In genomic region chr4:134668355-134669028, GRCm38 (mm10) we compare ENCODE assay signal across 24 mouse cellular contexts. TPM values are rescaled to one million over a fixed set of nuclear protein-coding genes. Genes with fewer than 3 reads are reported as not detected.
DNase-seq lines count a peak whose midpoint lies in the region; ATAC-seq and TF ChIP-seq lines count a peak whose summit lies in the region.
"Had no signal": no experiment of that assay in that cellular context is flagged by ENCODE, and none has a peak within 500 bp of the region (broad histone marks: within the 10 kb centered on the region; RNA-seq: fewer than 3 reads in every experiment).

No protein-coding gene starts in this region.

- H3K4me3 ChIP-seq in gastrocnemius, adult 2 months, result no peak overlapping the region
- no peak overlapping the region for H3K4me3 ChIP-seq in midbrain, embryonic 10.5 days
- H3K4me3 ChIP-seq in midbrain, embryonic 11.5 days (ENCODE audit: low read depth, low read length), result no peak overlapping the region
- H3K4me3 ChIP-seq in limb, embryonic 10.5 days, result no peak overlapping the region
- H3K4me3 ChIP-seq in kidney, embryonic 15.5 days (replicated peaks), result no peak overlapping the region
- H3K4me3 ChIP-seq: embryonic facial prominence, embryonic 12.5 days; erythroblast, embryonic 14.5 days; hindbrain, embryonic 15.5 days; midbrain, embryonic 15.5 days; myocyte had no signal

- H3K9me3 ChIP-seq in midbrain, embryonic 10.5 days (replicated peaks), result no peaks in the 10 kb centered on the region
- no peaks in the 10 kb centered on the region for H3K9me3 ChIP-seq in midbrain, embryonic 11.5 days (ENCODE audit: control insufficient read depth, low read length)
- H3K9me3 ChIP-seq in limb, embryonic 10.5 days (replicated peaks), result no peaks in the 10 kb centered on the region
- H3K9me3 ChIP-seq in kidney, embryonic 15.5 days (replicated peaks), result no peaks in the 10 kb centered on the region
- H3K9me3 ChIP-seq: embryonic facial prominence, embryonic 12.5 days; G1E; hindbrain, embryonic 15.5 days; midbrain, embryonic 15.5 days had no signal

- WGBS in midbrain, embryonic 10.5 days, result 72% methylated on average over 12 of the region's 12 CpGs
- WGBS in midbrain, embryonic 11.5 days, result 74% methylated on average over 12 of the region's 12 CpGs
- 60% methylated on average over 12 of the region's 12 CpGs for WGBS in limb, embryonic 10.5 days
- 33% methylated on average over 12 of the region's 12 CpGs for WGBS in kidney, embryonic 15.5 days

- TF ChIP-seq CTCF in gastrocnemius, adult 2 months (IDR thresholded peaks at IDR 0.05), result no peak

- H3K27ac ChIP-seq in gastrocnemius, adult 2 months, result 0 out of 2 replicates have a peak overlapping the region, but pooled peaks have one; percentile 56
- H3K27ac ChIP-seq in midbrain, embryonic 10.5 days (replicated peaks), result 0 out of 2 replicates have a peak overlapping the region, but pooled peaks have one; percentile 2
- H3K27ac ChIP-seq in midbrain, embryonic 11.5 days (ENCODE audit: low read depth, low read length), result no peak overlapping the region
- H3K27ac ChIP-seq in limb, embryonic 10.5 days, result peak overlapping the region; percentile 17; the same call in 1 of the 2 replicates
- H3K27ac ChIP-seq in kidney, embryonic 15.5 days, result no peak overlapping the region
- H3K27ac ChIP-seq: embryonic facial prominence, embryonic 12.5 days; hindbrain, embryonic 15.5 days; kidney, postnatal 0 days; midbrain, embryonic 15.5 days; stomach, postnatal 0 days had no signal

- H3K27me3 ChIP-seq in midbrain, embryonic 10.5 days (ENCODE audit: low read depth, poor library complexity, severe bottlenecking), result 0 out of 2 replicates have a peak, but pooled peaks cover 2% of the 10 kb centered on the region
- H3K27me3 ChIP-seq in midbrain, embryonic 11.5 days (ENCODE audit: control insufficient read depth, insufficient read depth, low read length), result no peaks in the 10 kb centered on the region
- H3K27me3 ChIP-seq in limb, embryonic 10.5 days (ENCODE audit: low read depth, poor library complexity, severe bottlenecking), result no peaks in the 10 kb centered on the region
- no peaks in the 10 kb centered on the region for H3K27me3 ChIP-seq in kidney, embryonic 15.5 days
- H3K27me3 ChIP-seq: embryonic facial prominence, embryonic 12.5 days; hindbrain, embryonic 15.5 days; midbrain, embryonic 15.5 days had no signal

- intact Hi-C loops in gastrocnemius, adult 2 months (cut with DNase I), result no loop called here

- no peak overlapping the region for H3K4me2 ChIP-seq in midbrain, embryonic 11.5 days
- no peak overlapping the region for H3K4me2 ChIP-seq in kidney, embryonic 15.5 days
- H3K4me2 ChIP-seq: embryonic facial prominence, embryonic 12.5 days; hindbrain, embryonic 15.5 days; midbrain, embryonic 15.5 days had no signal

- H3K4me1 ChIP-seq in midbrain, embryonic 10.5 days, result peaks cover 40% of the 10 kb centered on the region
- no peaks in the 10 kb centered on the region; the same call in none of the 2 replicates for H3K4me1 ChIP-seq in midbrain, embryonic 11.5 days (ENCODE audit: control insufficient read depth, insufficient read depth, low read length)
- peaks cover 20% of the 10 kb centered on the region for H3K4me1 ChIP-seq in limb, embryonic 10.5 days
- H3K4me1 ChIP-seq in kidney, embryonic 15.5 days, result peaks cover 55% of the 10 kb centered on the region

- ATAC-seq in midbrain, embryonic 11.5 days (ENCODE audit: low FRiP score), result no peak
- no peak for ATAC-seq in kidney, embryonic 15.5 days (replicated peaks; ENCODE audit: low FRiP score)
- ATAC-seq in granulocyte monocyte progenitor cell, adult 5-6 weeks (replicated peaks; ENCODE audit: poor library complexity, severe bottlenecking), result no peak
- ATAC-seq: activated CD4-positive, CD25-positive, alpha-beta regulatory T cell, adult 4 months; forebrain, embryonic 16.5 days; intestine, embryonic 16.5 days; midbrain, embryonic 15.5 days had no signal

- no peaks in the 10 kb centered on the region for H3K36me3 ChIP-seq in midbrain, embryonic 10.5 days
- H3K36me3 ChIP-seq in midbrain, embryonic 11.5 days (ENCODE audit: control insufficient read depth, insufficient read depth, low read length), result no peaks in the 10 kb centered on the region
- no peaks in the 10 kb centered on the region for H3K36me3 ChIP-seq in limb, embryonic 10.5 days
- H3K36me3 ChIP-seq in kidney, embryonic 15.5 days, result no peaks in the 10 kb centered on the region
- H3K36me3 ChIP-seq: embryonic facial prominence, embryonic 12.5 days; G1E; hindbrain, embryonic 15.5 days; midbrain, embryonic 15.5 days had no signal

- DNase-seq in gastrocnemius, adult 2 months, result no peak
- no peak for DNase-seq in gastrocnemius, postnatal 25 days
- DNase-seq in midbrain, embryonic 10.5 days (ENCODE audit: low spot score), result no peak
- no peak for DNase-seq in midbrain, embryonic 11.5 days (ENCODE audit: low spot score, missing footprints)
- peak; percentile 83 for DNase-seq in cerebellum, adult 9-10 months
- DNase-seq in limb, embryonic 10.5 days (ENCODE audit: low spot score), result no peak
- DNase-seq: adrenal gland, postnatal 10 days; heart, postnatal 10 days; liver; lung, postnatal 10 days; right cerebral cortex, postnatal 4 days had no signal

- no peak overlapping the region for H3K9ac ChIP-seq in midbrain, embryonic 11.5 days (ENCODE audit: low read length)
- no peak overlapping the region for H3K9ac ChIP-seq in kidney, embryonic 15.5 days
- H3K9ac ChIP-seq: embryonic facial prominence, embryonic 12.5 days; hindbrain, embryonic 15.5 days; midbrain, embryonic 15.5 days had no signal

RNA-seq across cellular contexts. Expression of gene Man1c1, which starts 35.6 kb away (rescaled TPM):
- total RNA-seq in gastrocnemius, adult 2 months (2021), result 1 to 10 TPM; 2.9 to 4.2 TPM
- 1 to 10 TPM; 4.1 to 5.1 TPM for total RNA-seq in gastrocnemius, postnatal 25 days (2021)
- 2.8 and 3.1 TPM in 2 replicates for polyA plus RNA-seq in midbrain, embryonic 10.5 days (2016; fragmentation: Nextera tagmentation; extraction: Ambion mirVana)
- 3.1 and 3.2 TPM in 2 replicates for polyA plus RNA-seq in midbrain, embryonic 11.5 days (2014; fragmentation: Nextera tagmentation; extraction: Ambion mirVana)
- 1.6 and 2.0 TPM in 2 replicates for polyA plus RNA-seq in limb, embryonic 10.5 days (2016; fragmentation: Nextera tagmentation; extraction: Ambion mirVana)
- polyA plus RNA-seq in kidney, embryonic 15.5 days (2015; fragmentation: Nextera tagmentation; extraction: Ambion mirVana), result 4.3 and 5.1 TPM in 2 replicates
- total RNA-seq in granulocyte monocyte progenitor cell, adult 5-6 weeks (2014; fragmentation: Nextera tagmentation), result 9.5 and 11.6 TPM in 2 replicates
- total RNA-seq in granulocyte monocyte progenitor cell, adult 5-6 weeks (2017), result 4.8 and 5.1 TPM in 2 replicates
- polyA plus RNA-seq: G1E had no signal

Comparison
In these comparisons a context has a peak if more than half of its experiments do, and no peak if none do; other contexts are left out.
1. H3K27ac ChIP-seq: peak in gastrocnemius, adult 2 months (single experiment), midbrain, embryonic 10.5 days (single experiment) and limb, embryonic 10.5 days (single experiment); none in midbrain, embryonic 11.5 days (single experiment) and kidney, embryonic 15.5 days (single experiment).